Mouse (Mus musculus): ENCODE results near the gene Med1. TPM values are rescaled to one million over a fixed set of nuclear protein-coding genes. Genes with fewer than 3 reads are reported as not detected.
A peak's percentile ranks its signal among the peaks of the same experiment; 100 is the strongest.

Med1 gene
- polyA plus RNA-seq, 1 experiment from 2014 or later: 53.3 TPM

- Histone ChIP-seq H3K9ac (ENCODE audit: low read length) (no peak overlapping the region), H3K4me3 (replicated peaks; ENCODE audit: low read length) (peak overlapping the region; percentile 97), H3K27ac (ENCODE audit: low read length) (no peak overlapping the region), H3K36me3 (ENCODE audit: control insufficient read depth, insufficient read depth, low read length) (0 out of 2 replicates have a peak, but pooled peaks cover 6% of the 10 kb centered on the region), H3K4me2 (ENCODE audit: low read depth, low read length) (peak overlapping the region; percentile 90), H3K4me1 (ENCODE audit: control insufficient read depth, insufficient read depth, low read length) (peaks cover 9% of the 10 kb centered on the region), H3K27me3 (ENCODE audit: control insufficient read depth, insufficient read depth, low read length) (no peaks in the 10 kb centered on the region), H3K9me3 (replicated peaks; ENCODE audit: control insufficient read depth, low read length) (no peaks in the 10 kb centered on the region)
- 8% methylated on average over 10 of the region's 10 CpGs for WGBS
- no peak for ATAC-seq (ENCODE audit: insufficient read depth, low FRiP score)
Observed at GRCm38 (mm10) chr11:98150625-98151156, 42.4 kb downstream of the Med1 start.

GRCm38 (mm10) chr11:98149786-98150624 is 43.1 kb downstream of the Med1 start, which contains the start of gene Fbxl20:
Gene Fbxl20, minus strand, starts transcription at chr11:98150403.
- Histone ChIP-seq H3K4me2 (ENCODE audit: low read depth, low read length) (peak within 1 kb of the TSS; percentile 90), H3K27me3 (ENCODE audit: control insufficient read depth, insufficient read depth, low read length) (no peaks in the 10 kb centered on the region), H3K9me3 (replicated peaks; ENCODE audit: control insufficient read depth, low read length) (no peaks in the 10 kb centered on the region), H3K36me3 (ENCODE audit: control insufficient read depth, insufficient read depth, low read length) (0 out of 2 replicates have a peak, but pooled peaks cover 2% of the 10 kb centered on the region), H3K4me1 (ENCODE audit: control insufficient read depth, insufficient read depth, low read length) (peaks cover 9% of the 10 kb centered on the region), H3K4me3 (replicated peaks; ENCODE audit: low read length) (peak within 1 kb of the TSS; percentile 97), H3K9ac (ENCODE audit: low read length) (peak within 1 kb of the TSS; percentile 93), H3K27ac (ENCODE audit: low read length) (peak within 1 kb of the TSS; percentile 93)
- peak; percentile 91 for ATAC-seq (ENCODE audit: insufficient read depth, low FRiP score)
- under 1% methylated on average over 64 of the region's 65 CpGs for WGBS

DNA sequence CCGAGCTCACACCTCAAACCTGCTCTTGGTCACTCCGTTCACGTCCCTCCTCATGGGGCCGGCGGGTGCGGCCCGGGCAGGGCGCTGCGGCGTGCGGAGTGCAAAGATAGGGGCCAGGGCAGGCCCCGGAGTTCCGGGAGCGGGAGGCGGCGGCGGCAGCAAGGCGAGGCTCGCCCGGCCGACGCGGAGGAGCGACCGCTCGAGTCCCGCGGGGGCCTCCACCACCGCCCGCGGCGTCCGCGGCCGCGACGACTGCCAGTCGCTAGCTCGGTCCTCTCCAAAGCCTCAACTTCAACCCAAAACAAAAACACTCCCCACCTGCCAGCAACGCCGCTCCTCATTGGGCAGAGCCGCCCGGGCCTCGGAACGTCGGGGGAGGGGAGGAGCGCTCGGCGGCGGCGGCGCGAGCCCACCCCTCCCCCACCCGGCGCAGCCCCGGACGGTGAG is 43.8 kb downstream of the Med1 start:
- ATAC-seq (ENCODE audit: insufficient read depth, low FRiP score): peak; percentile 89
- Histone ChIP-seq H3K36me3 (ENCODE audit: control insufficient read depth, insufficient read depth, low read length) (no peaks in the 10 kb centered on the region), H3K9ac (ENCODE audit: low read length) (peak overlapping the region; percentile 93), H3K27ac (ENCODE audit: low read length) (peak overlapping the region; percentile 93), H3K27me3 (ENCODE audit: control insufficient read depth, insufficient read depth, low read length) (no peaks in the 10 kb centered on the region), H3K4me1 (ENCODE audit: control insufficient read depth, insufficient read depth, low read length) (peaks cover 9% of the 10 kb centered on the region), H3K4me3 (replicated peaks; ENCODE audit: low read length) (peak overlapping the region; percentile 97), H3K4me2 (ENCODE audit: low read depth, low read length) (peak overlapping the region; percentile 90), H3K9me3 (replicated peaks; ENCODE audit: control insufficient read depth, low read length) (no peaks in the 10 kb centered on the region)
- WGBS: under 1% methylated on average over 55 of the region's 57 CpGs

DNA sequence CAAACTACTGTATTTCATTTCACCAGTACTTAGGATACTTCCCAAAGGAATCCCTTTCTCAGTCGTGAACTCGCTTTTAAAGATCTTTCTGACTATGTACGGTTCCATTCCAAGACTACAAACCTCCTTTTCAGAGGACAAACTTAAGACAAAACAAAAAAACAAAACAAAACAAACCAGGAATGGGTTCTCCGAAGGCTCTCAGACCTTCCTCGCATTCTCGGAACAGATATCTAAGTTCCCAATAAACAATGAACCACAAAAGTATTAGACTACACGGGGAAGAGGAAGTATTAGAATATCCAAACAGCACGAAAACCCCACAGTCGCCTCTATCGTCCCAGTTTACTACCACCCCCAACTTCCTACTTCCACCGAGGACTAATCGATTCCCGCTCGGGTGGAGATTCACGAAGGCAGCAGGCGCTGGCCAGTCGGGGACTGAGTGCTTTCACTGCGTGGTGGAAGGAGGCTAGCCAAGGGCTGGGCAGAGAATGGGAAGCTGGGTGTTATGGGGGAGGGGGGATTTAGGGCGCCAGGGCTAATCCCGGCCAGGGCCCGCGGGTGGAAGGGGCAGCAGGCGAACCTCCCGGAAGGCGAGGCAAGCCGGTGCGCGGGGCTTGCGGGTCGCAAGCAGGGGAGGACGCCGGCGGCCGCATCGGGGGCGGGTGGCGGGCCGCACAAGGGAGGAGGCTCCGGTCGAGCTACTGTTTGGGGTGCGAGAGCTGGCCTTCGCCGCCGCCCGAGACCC is 44.4 kb downstream of the Med1 start:
- Histone ChIP-seq H3K4me1 (ENCODE audit: control insufficient read depth, insufficient read depth, low read length) (peaks cover 9% of the 10 kb centered on the region), H3K36me3 (ENCODE audit: control insufficient read depth, insufficient read depth, low read length) (no peaks in the 10 kb centered on the region), H3K4me2 (ENCODE audit: low read depth, low read length) (peak overlapping the region; percentile 90), H3K27ac (ENCODE audit: low read length) (peak overlapping the region; percentile 93), H3K4me3 (replicated peaks; ENCODE audit: low read length) (peak overlapping the region; percentile 97), H3K27me3 (ENCODE audit: control insufficient read depth, insufficient read depth, low read length) (no peaks in the 10 kb centered on the region), H3K9me3 (replicated peaks; ENCODE audit: control insufficient read depth, low read length) (no peaks in the 10 kb centered on the region), H3K9ac (ENCODE audit: low read length) (peak overlapping the region; percentile 93)
- 1% methylated on average over 45 of the region's 45 CpGs for WGBS
- ATAC-seq (ENCODE audit: insufficient read depth, low FRiP score): peak; percentile 3; the same call in 1 of the 2 replicates

GRCm38 (mm10) chr11:98145856-98146255 is 47.2 kb downstream of the Med1 start:
- no peak overlapping the region for H3K4me2 ChIP-seq (ENCODE audit: low read depth, low read length)
- peaks cover 9% of the 10 kb centered on the region for H3K4me1 ChIP-seq (ENCODE audit: control insufficient read depth, insufficient read depth, low read length)
- 82% methylated on average over 7 of the region's 7 CpGs for WGBS
- no peak for ATAC-seq (ENCODE audit: insufficient read depth, low FRiP score)
- H3K27me3 ChIP-seq (ENCODE audit: control insufficient read depth, insufficient read depth, low read length): no peaks in the 10 kb centered on the region
- no peak overlapping the region for H3K27ac ChIP-seq (ENCODE audit: low read length)
- no peaks in the 10 kb centered on the region for H3K9me3 ChIP-seq (replicated peaks; ENCODE audit: control insufficient read depth, low read length)
- H3K36me3 ChIP-seq (ENCODE audit: control insufficient read depth, insufficient read depth, low read length): no peaks in the 10 kb centered on the region
- H3K4me3 ChIP-seq (replicated peaks; ENCODE audit: low read length): no peak overlapping the region
- no peak overlapping the region for H3K9ac ChIP-seq (ENCODE audit: low read length)

GRCm38 (mm10) chr11:98142545-98142944 is 50.5 kb downstream of the Med1 start:
- H3K9ac ChIP-seq (ENCODE audit: low read length): no peak overlapping the region
- H3K27me3 ChIP-seq (ENCODE audit: control insufficient read depth, insufficient read depth, low read length): no peaks in the 10 kb centered on the region
- no peak overlapping the region for H3K4me2 ChIP-seq (ENCODE audit: low read depth, low read length)
- ATAC-seq (ENCODE audit: insufficient read depth, low FRiP score): no peak
- peaks cover under 1% of the 10 kb centered on the region; the same call in 1 of the 2 replicates for H3K4me1 ChIP-seq (ENCODE audit: control insufficient read depth, insufficient read depth, low read length)
- H3K4me3 ChIP-seq (replicated peaks; ENCODE audit: low read length): no peak overlapping the region
- H3K27ac ChIP-seq (ENCODE audit: low read length): no peak overlapping the region
- no peaks in the 10 kb centered on the region for H3K9me3 ChIP-seq (replicated peaks; ENCODE audit: control insufficient read depth, low read length)
- H3K36me3 ChIP-seq (ENCODE audit: control insufficient read depth, insufficient read depth, low read length): no peaks in the 10 kb centered on the region
- WGBS: 84% methylated on average over 2 of the region's 2 CpGs

GRCm38 (mm10) chr11:98138894-98139293 is 54.2 kb downstream of the Med1 start:
- Histone ChIP-seq H3K4me3 (replicated peaks; ENCODE audit: low read length) (no peak overlapping the region), H3K9me3 (replicated peaks; ENCODE audit: control insufficient read depth, low read length) (no peaks in the 10 kb centered on the region), H3K4me1 (ENCODE audit: control insufficient read depth, insufficient read depth, low read length) (no peaks in the 10 kb centered on the region), H3K27ac (ENCODE audit: low read length) (no peak overlapping the region), H3K27me3 (ENCODE audit: control insufficient read depth, insufficient read depth, low read length) (no peaks in the 10 kb centered on the region), H3K36me3 (ENCODE audit: control insufficient read depth, insufficient read depth, low read length) (no peaks in the 10 kb centered on the region), H3K4me2 (ENCODE audit: low read depth, low read length) (no peak overlapping the region), H3K9ac (ENCODE audit: low read length) (no peak overlapping the region)
- 82% methylated on average over 7 of the region's 7 CpGs for WGBS
- ATAC-seq (ENCODE audit: insufficient read depth, low FRiP score): no peak

GRCm38 (mm10) chr11:98137836-98138235 is 55.3 kb downstream of the Med1 start:
- H3K27ac ChIP-seq (ENCODE audit: low read length): no peak overlapping the region
- H3K9me3 ChIP-seq (replicated peaks; ENCODE audit: control insufficient read depth, low read length): no peaks in the 10 kb centered on the region
- no peaks in the 10 kb centered on the region for H3K27me3 ChIP-seq (ENCODE audit: control insufficient read depth, insufficient read depth, low read length)
- WGBS: 84% methylated on average over 11 of the region's 11 CpGs
- no peak overlapping the region for H3K4me2 ChIP-seq (ENCODE audit: low read depth, low read length)
- no peak overlapping the region for H3K9ac ChIP-seq (ENCODE audit: low read length)
- no peak overlapping the region for H3K4me3 ChIP-seq (replicated peaks; ENCODE audit: low read length)
- H3K4me1 ChIP-seq (ENCODE audit: control insufficient read depth, insufficient read depth, low read length): no peaks in the 10 kb centered on the region
- H3K36me3 ChIP-seq (ENCODE audit: control insufficient read depth, insufficient read depth, low read length): no peaks in the 10 kb centered on the region
- no peak for ATAC-seq (ENCODE audit: insufficient read depth, low FRiP score)

DNA sequence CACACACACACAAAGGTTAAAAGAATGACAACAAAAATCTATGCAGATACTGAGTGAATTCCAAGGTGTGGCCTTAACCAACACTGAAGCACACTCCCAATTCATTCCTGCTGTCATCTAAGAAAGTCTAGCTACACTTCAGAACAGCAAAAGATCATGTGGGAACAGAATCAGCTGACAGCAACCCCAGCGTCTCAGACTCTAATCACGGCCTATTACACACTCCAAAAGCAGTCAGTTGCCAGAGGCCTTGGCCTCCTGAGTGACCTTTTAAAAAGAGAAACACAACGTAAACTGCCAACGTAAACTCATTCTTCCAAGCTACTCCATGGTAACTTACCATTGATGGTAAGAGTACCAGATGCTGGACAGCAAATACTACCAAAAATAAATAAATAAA is 58.1 kb downstream of the Med1 start:
- H3K4me1 ChIP-seq (ENCODE audit: control insufficient read depth, insufficient read depth, low read length): no peaks in the 10 kb centered on the region
- no peak overlapping the region for H3K27ac ChIP-seq (ENCODE audit: low read length)
- no peak overlapping the region for H3K4me2 ChIP-seq (ENCODE audit: low read depth, low read length)
- no peak for ATAC-seq (ENCODE audit: insufficient read depth, low FRiP score)
- WGBS: 60% methylated on average over 4 of the region's 4 CpGs
- H3K4me3 ChIP-seq (replicated peaks; ENCODE audit: low read length): no peak overlapping the region
- H3K36me3 ChIP-seq (ENCODE audit: control insufficient read depth, insufficient read depth, low read length): no peaks in the 10 kb centered on the region
- no peaks in the 10 kb centered on the region for H3K27me3 ChIP-seq (ENCODE audit: control insufficient read depth, insufficient read depth, low read length)
- H3K9ac ChIP-seq (ENCODE audit: low read length): no peak overlapping the region
- H3K9me3 ChIP-seq (replicated peaks; ENCODE audit: control insufficient read depth, low read length): no peaks in the 10 kb centered on the region
